Mouse (Mus musculus) erythroblast, embryonic 14.5 days (primary cell): ENCODE measurements around the gene Lypd4. TPM values are rescaled to one million over a fixed set of nuclear protein-coding genes. Genes with fewer than 3 reads are reported as not detected.
"Not testable (repeated sequence)": the region's sequence is repeated elsewhere in the genome, so short reads cannot be mapped to it uniquely, and the experiment has no call there.

ENCODE experiments used
- H3K27me3 ChIP-seq: 2 replicates; pipeline ENCODE4 v1.6.1; 2012; ENCODE audit warnings: inconsistent platforms; ENCODE audit not compliant: control insufficient read depth
- H3K36me3 ChIP-seq: 2 replicates; pipeline ENCODE4 v1.6.1; 2012; ENCODE audit warnings: mild to moderate bottlenecking, inconsistent platforms; ENCODE audit not compliant: control insufficient read depth
- H3K4me1 ChIP-seq: 2 replicates; pipeline ENCODE4 v1.6.1; 2012; ENCODE audit warnings: inconsistent platforms; ENCODE audit not compliant: control insufficient read depth
- H3K4me3 ChIP-seq: replicated peaks from 2 replicates; pipeline ENCODE3; 2012; ENCODE audit warnings: moderate library complexity, mild to moderate bottlenecking, inconsistent platforms
- H3K9me3 ChIP-seq: 2 replicates; pipeline ENCODE4 v1.6.1; 2012; ENCODE audit warnings: low read length, inconsistent platforms, mixed read lengths; ENCODE audit not compliant: control insufficient read depth
- GATA1 ChIP-seq: IDR thresholded peaks from 2 replicates; pipeline ENCODE4 v1.6.1; 2012; ENCODE audit warnings: low read length, inconsistent platforms, mixed read lengths
- TAL1 ChIP-seq: IDR thresholded peaks from 3 replicates; pipeline ENCODE4 v1.6.1; 2012; ENCODE audit warnings: low read length, inconsistent platforms, mixed read lengths
- polyA plus RNA-seq: library from polyadenylated mRNA; stranded (reverse); fragments of >175 nt; gene quantifications from 2 replicates; pipeline ENCODE4 v1.2.3, GENCODE M21; 2012

Lypd4 gene
- polyA plus RNA-seq, 1 experiment: not detected

DNA sequence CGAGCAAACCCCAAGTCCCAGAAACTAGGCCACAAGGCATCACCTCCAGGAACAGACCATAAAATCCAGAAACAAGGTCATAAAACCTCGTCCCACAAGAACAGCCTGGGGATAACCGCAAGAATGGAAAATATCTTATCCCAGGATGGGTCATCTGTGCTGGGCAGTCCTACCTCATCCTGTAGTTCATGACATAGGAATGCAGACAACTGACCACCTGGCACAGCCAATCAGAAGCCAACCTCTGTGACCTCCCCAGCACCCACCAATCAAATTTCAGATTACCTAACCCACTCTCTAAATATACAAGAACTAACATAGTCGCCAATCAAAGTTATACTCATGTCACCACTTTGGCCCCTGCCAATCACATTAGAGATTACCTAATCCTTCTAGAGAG lies 28.7 kb downstream of the Lypd4 start:
- no peaks in the 10 kb centered on the region for H3K36me3 ChIP-seq
- H3K9me3 ChIP-seq: no peaks in the 10 kb centered on the region
- TF ChIP-seq GATA1 (no peak), TAL1 (no peak)
- no peak overlapping the region for H3K4me3 ChIP-seq
- peaks cover 3% of the 10 kb centered on the region for H3K27me3 ChIP-seq
- H3K4me1 ChIP-seq: peaks cover 14% of the 10 kb centered on the region

DNA sequence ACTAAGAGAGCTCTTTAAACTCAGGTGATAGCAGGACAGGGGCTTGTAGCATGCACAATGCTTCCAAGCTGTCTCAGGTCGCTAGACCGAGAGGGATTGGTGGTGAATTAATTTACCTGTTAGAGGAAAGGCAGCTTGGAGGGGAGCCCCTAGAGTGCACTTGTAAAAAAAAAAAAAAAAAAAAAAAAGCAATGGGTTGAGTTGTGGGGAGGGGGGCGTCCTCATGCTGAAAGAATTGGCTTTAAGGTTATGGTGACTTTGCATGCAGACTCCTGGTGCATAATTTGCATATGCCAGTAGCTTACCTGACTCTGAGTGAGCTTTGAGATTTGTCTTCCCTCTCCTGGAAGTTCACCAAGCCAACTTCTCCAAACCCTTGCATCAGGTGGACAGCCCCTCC lies 29.4 kb downstream of the Lypd4 start:
- Histone ChIP-seq H3K27me3 (peaks cover 3% of the 10 kb centered on the region), H3K4me1 (peaks cover 7% of the 10 kb centered on the region), H3K36me3 (no peaks in the 10 kb centered on the region), H3K4me3 (no peak overlapping the region), H3K9me3 (no peaks in the 10 kb centered on the region)
- TF ChIP-seq TAL1 (no peak), GATA1 (no peak)

DNA sequence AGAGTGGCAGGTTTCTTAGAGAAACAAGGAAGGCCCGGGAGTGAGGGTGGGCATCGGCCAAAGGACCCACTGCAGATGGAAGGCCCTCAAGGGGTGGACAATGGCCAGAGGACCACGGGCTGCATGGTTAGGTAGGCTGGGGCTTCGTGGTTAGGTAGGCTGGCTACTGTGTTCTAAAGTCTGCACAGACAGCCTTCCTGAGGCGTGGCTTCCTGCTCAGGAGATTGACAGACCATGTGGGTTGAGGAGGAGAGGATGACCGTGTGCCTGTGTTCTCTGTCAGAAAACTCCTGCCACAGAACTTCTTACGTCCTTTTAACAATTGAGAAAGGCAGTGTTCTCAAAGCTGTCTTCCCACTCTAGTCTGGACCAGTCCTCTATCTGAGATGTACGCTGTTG lies 30.3 kb downstream of the Lypd4 start:
- Histone ChIP-seq H3K36me3 (no peaks in the 10 kb centered on the region), H3K27me3 (peaks cover 5% of the 10 kb centered on the region), H3K4me3 (no peak overlapping the region), H3K4me1 (peaks cover 2% of the 10 kb centered on the region), H3K9me3 (no peaks in the 10 kb centered on the region)
- no peak for TF ChIP-seq TAL1
- no peak for TF ChIP-seq GATA1

DNA sequence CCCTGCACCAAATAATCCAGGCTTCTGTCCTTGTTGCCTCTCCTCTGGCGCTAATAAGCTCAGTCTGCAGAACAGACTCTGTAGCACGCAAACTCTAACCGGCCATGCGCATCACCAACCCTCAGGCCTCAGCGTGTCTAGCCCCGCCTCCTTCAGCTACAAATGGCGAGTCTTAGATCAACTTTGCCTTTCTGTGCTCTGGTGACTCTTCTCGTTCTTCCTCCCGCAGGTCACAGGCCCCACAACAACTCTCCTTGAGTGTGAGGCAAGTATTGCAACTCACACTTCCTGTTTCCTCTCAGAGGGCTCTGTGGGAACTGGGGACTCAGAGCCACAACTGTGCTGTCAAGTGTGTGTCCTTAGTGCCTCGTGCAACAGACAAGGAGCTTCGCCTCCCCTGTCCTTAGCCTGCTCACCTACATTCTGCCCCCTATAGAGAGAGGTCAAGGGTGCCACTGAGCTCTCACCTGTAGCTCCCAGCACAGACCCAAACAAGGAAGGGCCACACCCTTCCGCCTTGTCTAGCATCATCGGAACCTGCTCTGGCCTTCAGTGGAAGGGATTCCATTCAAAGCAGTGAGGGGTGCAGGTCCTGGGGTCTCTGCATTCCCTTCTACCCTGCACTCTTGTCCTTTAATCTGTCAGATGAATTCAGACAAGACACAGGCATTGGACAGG lies 30.9 kb downstream of the Lypd4 start:
- H3K4me3 ChIP-seq, H3K36me3 ChIP-seq, H3K27me3 ChIP-seq, H3K4me1 ChIP-seq, H3K9me3 ChIP-seq: not testable (repeated sequence)

DNA sequence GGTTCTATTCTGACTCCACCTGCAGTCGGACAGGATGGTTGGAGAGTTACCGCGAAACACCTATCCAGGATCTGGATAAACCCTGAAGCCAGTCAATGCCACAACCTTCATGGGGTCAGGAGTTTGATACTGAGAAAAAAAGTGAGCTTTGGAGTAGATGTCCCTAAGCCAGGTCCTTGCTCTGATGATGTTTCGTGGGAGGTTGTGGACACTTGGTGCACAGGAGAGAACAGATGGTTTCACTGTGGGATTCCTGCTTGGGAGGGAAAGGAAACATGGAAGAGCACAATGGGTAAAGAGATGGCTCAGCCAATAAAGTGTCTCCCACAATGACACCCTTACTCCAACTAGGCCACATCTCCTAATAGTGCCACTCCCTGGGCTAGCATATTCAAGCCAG lies 42.6 kb downstream of the Lypd4 start:
- H3K36me3 ChIP-seq: no peaks in the 10 kb centered on the region
- H3K4me3 ChIP-seq: no peak overlapping the region
- H3K27me3 ChIP-seq: peaks cover 12% of the 10 kb centered on the region
- no peak for TF ChIP-seq GATA1
- TF ChIP-seq TAL1: no peak
- H3K4me1 ChIP-seq: no peaks in the 10 kb centered on the region
- no peaks in the 10 kb centered on the region for H3K9me3 ChIP-seq

DNA sequence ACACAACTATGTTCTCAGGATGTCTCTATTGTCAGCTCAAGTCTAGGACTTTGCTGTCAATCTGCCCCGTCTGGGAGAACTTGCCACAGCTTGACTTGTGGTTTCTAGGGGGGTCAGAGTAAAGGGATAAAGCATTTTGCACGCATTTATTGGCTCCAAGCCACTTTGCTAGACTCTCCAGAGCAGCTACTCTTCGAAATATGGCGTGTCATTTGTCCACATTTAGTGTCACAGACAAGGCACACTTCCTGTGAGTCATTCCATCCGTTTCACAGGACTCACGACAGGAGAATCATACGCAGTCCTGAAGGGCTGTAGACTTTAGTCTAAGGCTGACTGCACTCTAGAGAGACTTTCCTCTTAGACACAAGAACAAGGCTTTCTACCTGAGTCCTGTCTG lies 45.3 kb downstream of the Lypd4 start:
- no peaks in the 10 kb centered on the region for H3K36me3 ChIP-seq
- H3K4me3 ChIP-seq: no peak overlapping the region
- TF ChIP-seq TAL1 (no peak), GATA1 (no peak)
- no peaks in the 10 kb centered on the region for H3K4me1 ChIP-seq
- H3K9me3 ChIP-seq: no peaks in the 10 kb centered on the region
- H3K27me3 ChIP-seq: peaks cover 2% of the 10 kb centered on the region; the same call in 1 of the 2 replicates

DNA sequence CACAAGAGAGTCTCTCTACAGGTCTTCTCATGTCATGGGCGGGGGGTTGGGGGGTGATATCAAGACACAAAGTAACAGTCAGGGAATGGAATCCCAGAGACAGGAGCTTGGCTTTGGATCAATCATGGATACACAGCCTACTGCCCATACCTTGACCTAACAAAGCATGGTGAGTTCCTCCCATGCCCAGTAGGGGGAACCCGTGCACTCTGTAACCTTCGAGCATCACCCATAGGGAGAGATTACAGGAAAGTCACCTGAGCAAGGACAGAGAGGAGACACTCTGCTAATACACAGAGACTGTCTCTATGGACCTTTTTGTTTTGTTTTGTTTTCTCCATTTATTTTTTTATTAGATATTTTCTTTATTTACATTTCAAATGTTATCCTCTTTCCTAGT lies 52.2 kb downstream of the Lypd4 start:
- peaks cover 2% of the 10 kb centered on the region; the same call in 1 of the 2 replicates for H3K27me3 ChIP-seq
- H3K9me3 ChIP-seq: no peaks in the 10 kb centered on the region
- H3K36me3 ChIP-seq: no peaks in the 10 kb centered on the region
- H3K4me3 ChIP-seq: no peak overlapping the region
- no peak; the same call in 1 of the 2 replicates for TF ChIP-seq GATA1
- TF ChIP-seq TAL1: no peak
- H3K4me1 ChIP-seq: no peaks in the 10 kb centered on the region

Other genes with a start within 250 kb of the Lypd4 start
- gene Lypd3, start 233.4 kb downstream of the Lypd4 start, polyA plus RNA-seq: not detected in 2 replicates
- not detected in 2 replicates for gene Tex101, start 193.3 kb downstream of the Lypd4 start, polyA plus RNA-seq
- 0.24 and 0.66 TPM in 2 replicates for gene BC049730, start 160.7 kb downstream of the Lypd4 start, polyA plus RNA-seq
- not detected in 2 replicates for gene Gm4763, start 143.0 kb downstream of the Lypd4 start, polyA plus RNA-seq
- gene Cd177, start 109.6 kb downstream of the Lypd4 start, polyA plus RNA-seq: 0.02 and 0.12 TPM in 2 replicates
- not detected in 2 replicates for gene Ceacam10, start 92.7 kb downstream of the Lypd4 start, polyA plus RNA-seq
- gene Gm9844, start 7.7 kb downstream of the Lypd4 start, polyA plus RNA-seq: 2.5 and 6.9 TPM in 2 replicates
- gene Dmrtc2, start 116 bp upstream of the Lypd4 start, polyA plus RNA-seq: not detected in 2 replicates
- 189 and 353 TPM in 2 replicates for gene Rps19, start 14.4 kb upstream of the Lypd4 start, polyA plus RNA-seq
- gene Cd79a, start 27.4 kb upstream of the Lypd4 start, polyA plus RNA-seq: 0.08 and 0.10 TPM in 2 replicates
- gene Arhgef1, start 33.0 kb upstream of the Lypd4 start, polyA plus RNA-seq: 20.6 and 20.7 TPM in 2 replicates
- not detected in 2 replicates for gene Gm4881, start 74.6 kb upstream of the Lypd4 start, polyA plus RNA-seq
- gene Rabac1, start 102.8 kb upstream of the Lypd4 start, polyA plus RNA-seq: 10.4 and 12.9 TPM in 2 replicates
- 0.10 and 0.11 TPM in 2 replicates for gene Atp1a3, start 136.0 kb upstream of the Lypd4 start, polyA plus RNA-seq
- 0.82 and 0.91 TPM in 2 replicates for gene Grik5, start 202.4 kb upstream of the Lypd4 start, polyA plus RNA-seq
- 3.0 and 3.4 TPM in 2 replicates for gene Zfp574, start 202.6 kb upstream of the Lypd4 start, polyA plus RNA-seq